Mouse (Mus musculus): ENCODE measurements at regions not wholly inside any gene's neighbourhood (a gene's known extent, or its start where the extent isn't known, plus 50 kb on each side); places are given as distances from the start of the nearest gene placed in this dataset.

- peaks cover 16% of the 10 kb centered on the region; the same call in 1 of the 2 replicates for H3K4me1 ChIP-seq (replicated peaks; ENCODE audit: control insufficient read depth, insufficient read depth, low read length)
- peak overlapping the region; percentile 33; the same call in 1 of the 2 replicates for H3K27ac ChIP-seq
- ATAC-seq (ENCODE audit: low FRiP score) (no peak), DNase-seq (ENCODE audit: low spot score) (no peak)
- no peaks in the 10 kb centered on the region for H3K36me3 ChIP-seq (replicated peaks; ENCODE audit: control insufficient read depth, insufficient read depth)
- 74% methylated on average over 2 of the region's 2 CpGs for WGBS
- no peak overlapping the region for H3K9ac ChIP-seq
- H3K4me3 ChIP-seq (replicated peaks; ENCODE audit: low read length) = no peak overlapping the region
- H3K27me3 ChIP-seq (ENCODE audit: control insufficient read depth, insufficient read depth, low read length) = no peaks in the 10 kb centered on the region
- no peak overlapping the region for H3K4me2 ChIP-seq (replicated peaks)
- H3K9me3 ChIP-seq (ENCODE audit: control insufficient read depth, low read length) = no peaks in the 10 kb centered on the region
These were observed 232.3 kb downstream of the Dact1 start for GRCm38 (mm10) chr12:71541961-71542360.

- no peak overlapping the region for H3K4me3 ChIP-seq (replicated peaks; ENCODE audit: low read length)
- no peaks in the 10 kb centered on the region for H3K36me3 ChIP-seq (replicated peaks; ENCODE audit: control insufficient read depth, insufficient read depth)
- no peak overlapping the region for H3K27ac ChIP-seq
- no peak overlapping the region for H3K4me2 ChIP-seq (replicated peaks)
- no peak overlapping the region for H3K9ac ChIP-seq
- peaks cover 16% of the 10 kb centered on the region; the same call in 1 of the 2 replicates for H3K4me1 ChIP-seq (replicated peaks; ENCODE audit: control insufficient read depth, insufficient read depth, low read length)
- ATAC-seq (ENCODE audit: low FRiP score) (no peak), DNase-seq (ENCODE audit: low spot score) (no peak)
- no peaks in the 10 kb centered on the region for H3K9me3 ChIP-seq (ENCODE audit: control insufficient read depth, low read length)
- no peaks in the 10 kb centered on the region for H3K27me3 ChIP-seq (ENCODE audit: control insufficient read depth, insufficient read depth, low read length)
- WGBS = 64% methylated on average over 7 of the region's 7 CpGs
These were observed 234.0 kb downstream of the Dact1 start for GRCm38 (mm10) chr12:71543571-71544119.

GRCm38 (mm10) chr12:71544401-71545159 is 234.9 kb downstream of the Dact1 start:
- no peak overlapping the region for H3K9ac ChIP-seq
- no peak for ATAC-seq (ENCODE audit: low FRiP score)
- H3K4me3 ChIP-seq (replicated peaks; ENCODE audit: low read length) = no peak overlapping the region
- H3K36me3 ChIP-seq (replicated peaks; ENCODE audit: control insufficient read depth, insufficient read depth) = no peaks in the 10 kb centered on the region
- peak overlapping the region; percentile 28 for H3K27ac ChIP-seq
- WGBS = 73% methylated on average over 8 of the region's 8 CpGs
- no peak for DNase-seq (ENCODE audit: low spot score)
- H3K4me1 ChIP-seq (replicated peaks; ENCODE audit: control insufficient read depth, insufficient read depth, low read length) = peaks cover 22% of the 10 kb centered on the region; the same call in 1 of the 2 replicates
- no peaks in the 10 kb centered on the region for H3K9me3 ChIP-seq (ENCODE audit: control insufficient read depth, low read length)
- no peak overlapping the region for H3K4me2 ChIP-seq (replicated peaks)
- H3K27me3 ChIP-seq (ENCODE audit: control insufficient read depth, insufficient read depth, low read length) = no peaks in the 10 kb centered on the region

GRCm38 (mm10) chr12:71546523-71547265 is 237.0 kb downstream of the Dact1 start:
- Histone ChIP-seq H3K4me1 (replicated peaks; ENCODE audit: control insufficient read depth, insufficient read depth, low read length) (peaks cover 24% of the 10 kb centered on the region; the same call in 1 of the 2 replicates), H3K9me3 (ENCODE audit: control insufficient read depth, low read length) (no peaks in the 10 kb centered on the region), H3K27ac (no peak overlapping the region), H3K4me2 (replicated peaks) (no peak overlapping the region), H3K36me3 (replicated peaks; ENCODE audit: control insufficient read depth, insufficient read depth) (no peaks in the 10 kb centered on the region), H3K9ac (no peak overlapping the region), H3K27me3 (ENCODE audit: control insufficient read depth, insufficient read depth, low read length) (no peaks in the 10 kb centered on the region), H3K4me3 (replicated peaks; ENCODE audit: low read length) (no peak overlapping the region)
- ATAC-seq (ENCODE audit: low FRiP score) (no peak), DNase-seq (ENCODE audit: low spot score) (no peak)
- WGBS = 87% methylated on average over 9 of the region's 9 CpGs

GRCm38 (mm10) chr12:71549336-71549735 is 239.7 kb downstream of the Dact1 start:
- Histone ChIP-seq H3K9ac (no peak overlapping the region), H3K27me3 (ENCODE audit: control insufficient read depth, insufficient read depth, low read length) (no peaks in the 10 kb centered on the region), H3K27ac (no peak overlapping the region), H3K4me3 (replicated peaks; ENCODE audit: low read length) (no peak overlapping the region), H3K4me2 (replicated peaks) (no peak overlapping the region), H3K4me1 (replicated peaks; ENCODE audit: control insufficient read depth, insufficient read depth, low read length) (0 out of 2 replicates have a peak, but pooled peaks cover 8% of the 10 kb centered on the region), H3K9me3 (ENCODE audit: control insufficient read depth, low read length) (no peaks in the 10 kb centered on the region), H3K36me3 (replicated peaks; ENCODE audit: control insufficient read depth, insufficient read depth) (no peaks in the 10 kb centered on the region)
- no peak for ATAC-seq (ENCODE audit: low FRiP score)
- DNase-seq (ENCODE audit: low spot score) = no peak
- WGBS = 52% methylated on average over 6 of the region's 6 CpGs

GRCm38 (mm10) chr12:71554212-71554611 is 244.5 kb downstream of the Dact1 start:
- ATAC-seq (ENCODE audit: low FRiP score) = no peak
- Histone ChIP-seq H3K4me2 (replicated peaks) (no peak overlapping the region), H3K27me3 (ENCODE audit: control insufficient read depth, insufficient read depth, low read length) (no peaks in the 10 kb centered on the region), H3K27ac (no peak overlapping the region), H3K9ac (no peak overlapping the region), H3K4me3 (replicated peaks; ENCODE audit: low read length) (no peak overlapping the region), H3K9me3 (ENCODE audit: control insufficient read depth, low read length) (no peaks in the 10 kb centered on the region), H3K4me1 (replicated peaks; ENCODE audit: control insufficient read depth, insufficient read depth, low read length) (0 out of 2 replicates have a peak, but pooled peaks cover 4% of the 10 kb centered on the region), H3K36me3 (replicated peaks; ENCODE audit: control insufficient read depth, insufficient read depth) (no peaks in the 10 kb centered on the region)
- 68% methylated on average over 2 of the region's 2 CpGs for WGBS
- no peak for DNase-seq (ENCODE audit: low spot score)

- Histone ChIP-seq H3K36me3 (replicated peaks; ENCODE audit: control insufficient read depth, insufficient read depth) (no peaks in the 10 kb centered on the region), H3K4me2 (replicated peaks) (no peak overlapping the region), H3K9ac (no peak overlapping the region), H3K27ac (peak overlapping the region; percentile 46; the same call in 1 of the 2 replicates), H3K27me3 (ENCODE audit: control insufficient read depth, insufficient read depth, low read length) (no peaks in the 10 kb centered on the region), H3K4me3 (replicated peaks; ENCODE audit: low read length) (no peak overlapping the region), H3K4me1 (replicated peaks; ENCODE audit: control insufficient read depth, insufficient read depth, low read length) (peaks cover 9% of the 10 kb centered on the region; the same call in 1 of the 2 replicates), H3K9me3 (ENCODE audit: control insufficient read depth, low read length) (no peaks in the 10 kb centered on the region)
- 43% methylated on average over 7 of the region's 7 CpGs for WGBS
- no peak for DNase-seq (ENCODE audit: low spot score)
- ATAC-seq (ENCODE audit: low FRiP score) = no peak
These were observed 251.6 kb downstream of the Dact1 start for GRCm38 (mm10) chr12:71561259-71561658.

- Histone ChIP-seq H3K4me3 (replicated peaks; ENCODE audit: low read length) (no peak overlapping the region), H3K4me1 (replicated peaks; ENCODE audit: control insufficient read depth, insufficient read depth, low read length) (peaks cover 9% of the 10 kb centered on the region; the same call in 1 of the 2 replicates), H3K4me2 (replicated peaks) (no peak overlapping the region), H3K9ac (no peak overlapping the region), H3K27ac (peak overlapping the region; percentile 46; the same call in 1 of the 2 replicates), H3K27me3 (ENCODE audit: control insufficient read depth, insufficient read depth, low read length) (no peaks in the 10 kb centered on the region), H3K36me3 (replicated peaks; ENCODE audit: control insufficient read depth, insufficient read depth) (no peaks in the 10 kb centered on the region), H3K9me3 (ENCODE audit: control insufficient read depth, low read length) (no peaks in the 10 kb centered on the region)
- WGBS = 86% methylated on average over 8 of the region's 8 CpGs
- no peak for DNase-seq (ENCODE audit: low spot score)
- ATAC-seq (ENCODE audit: low FRiP score) = peak; percentile 60
These were observed 252.4 kb downstream of the Dact1 start for GRCm38 (mm10) chr12:71561918-71562572.

- Histone ChIP-seq H3K36me3 (replicated peaks; ENCODE audit: control insufficient read depth, insufficient read depth) (no peaks in the 10 kb centered on the region), H3K4me1 (replicated peaks; ENCODE audit: control insufficient read depth, insufficient read depth, low read length) (peaks cover 9% of the 10 kb centered on the region; the same call in 1 of the 2 replicates), H3K27me3 (ENCODE audit: control insufficient read depth, insufficient read depth, low read length) (no peaks in the 10 kb centered on the region), H3K9ac (no peak overlapping the region), H3K27ac (no peak overlapping the region), H3K9me3 (ENCODE audit: control insufficient read depth, low read length) (no peaks in the 10 kb centered on the region), H3K4me3 (replicated peaks; ENCODE audit: low read length) (no peak overlapping the region), H3K4me2 (replicated peaks) (no peak overlapping the region)
- no peak for DNase-seq (ENCODE audit: low spot score)
- 97% methylated on average over 4 of the region's 4 CpGs for WGBS
- peak; percentile 34; the same call in 1 of the 2 replicates for ATAC-seq (ENCODE audit: low FRiP score)
These were observed 253.5 kb downstream of the Dact1 start for GRCm38 (mm10) chr12:71563219-71563618.
